Mouse (Mus musculus) layer of hippocampus, postnatal 25 days (tissue): ENCODE measurements around the gene Emilin2. TPM values are rescaled to one million over a fixed set of nuclear protein-coding genes. Genes with fewer than 3 reads are reported as not detected.

Source experiments
- DNase-seq, 2 experiments: peaks; one replicate each; pipeline ENCODE4 v3.0.0; 2022; ENCODE audit warnings: mixed read lengths in 2 of 2, low spot score in 1 of 2; ENCODE audit errors: extremely low spot score in 1 of 2
- total RNA-seq, 2 experiments: library from RNA; stranded (reverse); gene quantifications; 2 replicates each; pipeline ENCODE4 v1.2.3; 2021

The Emilin2 gene
- total RNA-seq, 2 experiments from 2014 or later = 2.3 to 3.8 TPM

GRCm38 (mm10) chr17:71235229-71235958 lies 76.4 kb downstream of the Emilin2 start:
- no peak for DNase-seq

GRCm38 (mm10) chr17:71234041-71234594 lies 77.7 kb downstream of the Emilin2 start:
- DNase-seq = no peak

DNA sequence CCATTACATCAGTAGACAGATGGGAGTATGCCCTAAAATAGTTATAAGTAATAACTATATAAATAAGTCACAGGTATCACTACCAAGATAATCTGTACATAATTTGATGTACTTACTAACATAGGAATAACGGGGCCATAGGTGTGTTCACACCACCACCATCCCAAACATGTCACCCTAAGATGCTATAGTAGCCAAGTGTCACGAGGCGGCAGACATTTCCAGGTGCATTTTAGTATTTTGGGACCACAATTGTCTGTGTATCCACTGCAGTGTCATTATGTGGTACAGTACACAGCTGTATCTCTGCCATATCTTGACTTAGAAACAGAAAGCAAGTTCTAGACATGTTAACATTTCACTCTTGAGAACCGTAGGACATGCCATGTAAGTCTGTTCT lies 78.6 kb downstream of the Emilin2 start:
- DNase-seq = no peak

GRCm38 (mm10) chr17:71231998-71232397 lies 79.8 kb downstream of the Emilin2 start:
- DNase-seq = no peak

DNA sequence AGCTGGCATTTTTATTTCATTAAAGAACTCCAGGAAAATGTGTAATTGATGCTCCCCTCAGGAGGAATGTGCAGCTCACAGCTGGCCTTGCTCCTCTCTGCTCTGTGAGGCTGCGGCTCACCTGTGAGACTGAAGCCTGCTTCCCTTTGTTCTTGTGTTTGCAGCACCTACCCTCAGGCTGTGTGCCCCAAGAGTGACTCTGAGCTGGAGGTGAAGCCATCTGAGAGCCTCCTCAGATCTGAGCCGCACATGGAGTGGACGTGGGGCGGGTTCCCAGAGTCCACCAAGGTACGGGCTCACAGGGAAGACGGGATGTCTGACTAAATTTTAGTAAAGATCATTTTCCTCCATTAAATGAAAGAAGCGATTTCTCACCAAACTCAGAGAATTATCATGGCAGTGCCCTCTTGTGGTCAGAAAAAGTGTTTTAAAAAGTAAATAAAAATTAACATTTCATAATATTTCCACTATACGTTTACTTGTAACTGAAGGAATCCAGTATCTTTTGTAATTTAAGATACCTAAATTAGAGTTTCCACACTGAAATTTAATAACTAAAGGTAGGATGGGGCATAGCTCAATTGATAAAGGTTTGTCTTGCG lies 81.6 kb downstream of the Emilin2 start:
- no peak for DNase-seq

DNA sequence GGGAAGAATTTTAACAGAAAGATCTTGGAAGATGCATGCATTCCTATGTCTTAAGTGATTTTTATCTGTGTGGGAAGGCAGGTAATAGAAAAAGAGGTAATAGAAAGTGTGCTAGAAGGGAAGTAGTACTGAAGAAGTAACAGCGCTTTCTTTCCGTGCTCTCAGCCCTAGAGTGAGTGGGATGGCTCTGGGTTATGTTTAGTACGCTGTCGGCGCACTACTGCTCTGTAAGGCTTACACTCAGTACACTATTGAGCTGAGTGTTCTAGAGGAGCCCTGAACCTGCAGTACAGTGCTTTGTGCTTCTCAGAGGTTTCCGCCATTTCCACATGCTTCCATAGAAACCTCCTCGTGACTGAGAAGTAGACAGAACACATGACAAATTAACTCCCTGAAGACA lies 83.1 kb downstream of the Emilin2 start:
- DNase-seq = no peak

GRCm38 (mm10) chr17:71227128-71227895 lies 84.5 kb downstream of the Emilin2 start:
- DNase-seq = no peak

- DNase-seq = peak in 1 of 2 experiments; percentile 37
These were observed 86.7 kb downstream of the Emilin2 start for GRCm38 (mm10) chr17:71225091-71225490.

GRCm38 (mm10) chr17:71224521-71224920 lies 87.3 kb downstream of the Emilin2 start:
- DNase-seq = no peak

GRCm38 (mm10) chr17:71223676-71224075 lies 88.1 kb downstream of the Emilin2 start:
- no peak for DNase-seq

GRCm38 (mm10) chr17:71221383-71221782 lies 90.4 kb downstream of the Emilin2 start:
- no peak for DNase-seq

- DNase-seq = no peak
These were observed 94.6 kb downstream of the Emilin2 start for GRCm38 (mm10) chr17:71217111-71217685.

DNA sequence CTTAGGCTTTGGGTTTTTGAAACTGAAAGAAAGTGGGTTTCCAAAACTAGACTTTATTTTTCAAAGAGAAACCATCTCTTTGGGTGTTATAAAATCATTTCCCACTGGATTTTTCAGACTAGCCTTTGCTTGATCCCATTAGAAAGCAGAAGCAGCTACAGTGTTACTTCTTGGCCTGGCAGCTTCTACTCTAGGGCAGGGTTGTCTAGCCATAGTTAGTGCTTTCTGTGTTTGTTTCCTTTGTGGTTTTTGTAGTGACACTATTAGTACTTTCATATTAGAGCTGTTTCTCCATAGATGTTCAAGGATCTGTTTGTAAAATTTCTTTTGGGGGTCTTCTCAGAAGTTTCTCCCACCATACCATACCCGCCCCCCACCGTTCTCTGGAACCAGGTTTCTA lies 95.5 kb downstream of the Emilin2 start:
- no peak for DNase-seq

DNA sequence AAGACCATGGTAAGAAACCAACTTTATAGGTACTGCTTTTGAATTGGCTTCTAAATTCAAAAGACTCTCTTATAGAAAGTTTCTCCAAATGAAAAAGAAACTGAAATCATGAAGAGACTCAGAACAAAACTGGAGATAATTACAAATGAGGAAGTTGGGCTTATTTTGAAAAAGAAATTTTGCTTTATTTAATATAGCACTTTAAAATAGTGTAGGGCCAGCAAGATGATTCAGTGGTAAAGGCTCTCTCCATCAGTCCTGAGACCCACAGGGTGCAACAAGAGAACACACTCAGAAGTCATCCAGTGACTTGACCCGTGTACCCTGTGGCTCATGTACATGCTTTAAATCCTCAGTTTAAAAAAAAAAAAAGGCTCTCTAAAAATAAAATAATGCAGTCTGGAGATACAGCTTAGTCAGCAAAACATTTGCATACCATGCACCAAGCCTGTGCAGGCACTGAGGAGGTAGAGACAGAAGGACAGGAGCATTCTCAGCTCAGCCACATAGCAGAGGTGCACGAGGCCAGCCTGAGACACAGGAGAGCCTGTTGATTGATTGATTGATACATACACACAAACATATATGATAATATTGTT lies 96.4 kb downstream of the Emilin2 start:
- no peak for DNase-seq

DNA sequence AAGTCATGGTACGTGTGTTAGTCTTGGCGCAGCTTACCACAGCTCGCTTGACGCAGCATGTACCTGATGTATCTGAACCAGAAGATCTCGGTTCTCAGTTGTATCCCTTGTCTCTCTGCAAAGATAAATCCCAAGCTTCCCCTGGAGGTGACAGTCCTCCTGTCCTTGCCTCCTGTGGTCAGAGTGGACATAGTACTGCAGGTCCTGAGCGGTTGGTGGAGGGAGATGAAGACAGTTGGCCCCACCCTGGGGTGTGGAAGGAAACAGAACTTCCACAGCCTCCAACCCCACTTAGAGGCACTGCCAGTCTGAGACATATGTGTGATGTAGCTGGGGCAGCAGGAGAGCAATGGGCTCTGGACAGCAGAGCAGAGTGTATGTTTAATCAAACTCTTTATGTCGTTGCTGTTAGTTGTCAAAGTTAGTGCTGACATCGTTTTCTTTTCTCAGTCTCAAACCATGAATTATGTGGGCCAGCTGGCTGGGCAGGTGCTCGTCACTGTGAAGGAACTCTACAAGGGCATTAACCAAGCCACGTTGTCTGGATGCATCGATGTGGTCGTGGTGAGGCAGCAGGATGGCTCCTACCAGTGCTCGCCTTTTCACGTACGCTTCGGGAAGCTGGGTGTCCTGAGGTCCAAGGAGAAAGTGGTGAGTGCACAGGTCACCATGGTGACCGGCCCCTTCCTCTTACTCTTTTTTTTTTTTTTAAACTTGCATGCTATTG lies 97.1 kb downstream of the Emilin2 start:
- no peak for DNase-seq

DNA sequence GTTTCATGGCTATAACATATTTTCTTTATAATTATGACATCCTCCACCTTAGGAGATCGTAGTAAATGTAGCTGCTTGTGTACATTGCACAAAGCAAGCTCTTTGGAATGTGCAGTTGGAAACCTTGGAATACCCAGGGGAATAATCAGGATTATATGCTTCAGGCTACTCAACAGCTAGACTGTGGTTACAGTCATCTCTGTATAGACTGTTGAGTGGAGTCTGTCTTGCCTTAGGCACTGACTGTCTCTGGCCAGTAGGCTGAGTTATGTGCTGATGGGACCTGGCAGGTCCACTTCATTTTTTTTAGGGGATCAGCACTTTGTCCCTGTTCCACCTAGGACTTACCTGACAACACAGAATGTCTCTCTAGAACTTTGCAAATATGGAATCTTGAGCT lies 98.1 kb downstream of the Emilin2 start:
- DNase-seq = no peak

- DNase-seq = no peak
These were observed 99.7 kb downstream of the Emilin2 start for GRCm38 (mm10) chr17:71211962-71212646.

DNA sequence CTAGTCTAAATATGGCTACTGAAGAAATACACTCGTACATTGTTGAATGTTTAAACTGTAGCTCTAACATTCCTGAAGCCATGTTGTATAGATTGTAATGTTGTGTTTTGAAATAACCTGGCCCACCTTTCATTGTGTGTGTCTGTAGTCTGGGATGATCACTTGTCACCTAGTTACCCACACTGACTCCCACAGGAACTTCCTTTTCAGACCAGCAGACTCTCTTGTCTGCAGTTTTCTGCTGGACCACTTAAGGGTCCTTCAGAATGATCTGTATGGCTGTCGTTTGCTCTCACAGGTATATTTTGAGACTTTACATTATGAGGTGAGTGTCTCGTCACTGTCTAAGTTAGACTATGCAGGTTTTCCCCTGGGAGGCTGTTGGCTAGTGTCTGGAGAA lies 101.8 kb downstream of the Emilin2 start:
- no peak for DNase-seq

GRCm38 (mm10) chr17:71208921-71209320 lies 102.9 kb downstream of the Emilin2 start:
- no peak for DNase-seq
